In the genomic region with DNA sequence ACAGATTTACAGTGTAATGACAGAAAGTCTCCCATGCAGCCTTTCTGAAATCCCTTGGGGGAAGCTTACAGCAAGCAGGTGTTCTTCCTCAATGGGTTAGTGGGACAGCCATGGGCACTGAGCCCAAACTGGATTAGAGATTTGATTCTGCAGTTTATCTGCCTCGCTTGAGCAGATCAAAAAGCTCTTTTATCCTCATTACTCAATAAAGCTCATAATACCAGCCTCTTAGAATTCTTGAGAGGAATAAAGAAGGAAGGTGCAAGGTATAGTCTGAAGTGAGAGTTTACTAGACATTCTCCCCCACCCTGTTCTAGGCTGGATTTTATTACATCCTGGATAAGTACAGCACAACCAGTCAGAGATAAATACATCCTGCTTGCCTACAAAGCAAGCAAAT, we compare ENCODE assay signal across 18 mouse cellular contexts. TPM values are rescaled to one million over a fixed set of nuclear protein-coding genes. Genes with fewer than 3 reads are reported as not detected.
A peak's percentile ranks its signal among the peaks of the same experiment; 100 is the strongest.
DNase-seq lines count a peak whose midpoint lies in the region; ATAC-seq lines count a peak whose summit lies in the region.
"Had no signal": no experiment of that assay in that cellular context is flagged by ENCODE, and none has a peak within 500 bp of the region (broad histone marks: within the 10 kb centered on the region; RNA-seq: fewer than 3 reads in every experiment).

No protein-coding gene starts in this region.

- H3K4me3 ChIP-seq in embryonic facial prominence, embryonic 15.5 days (replicated peaks): no peak overlapping the region
- H3K4me3 ChIP-seq: heart, embryonic 10.5 days had no signal

- no peaks in the 10 kb centered on the region for H3K9me3 ChIP-seq in embryonic facial prominence, embryonic 15.5 days (replicated peaks)
- H3K9me3 ChIP-seq: heart, embryonic 10.5 days had no signal

- no peak overlapping the region for H3K9ac ChIP-seq in embryonic facial prominence, embryonic 15.5 days
- H3K9ac ChIP-seq: liver, embryonic 14.5 days had no signal

- 48% methylated on average over 1 of the region's 1 CpGs for WGBS in embryonic facial prominence, embryonic 15.5 days

- H3K27ac ChIP-seq in embryonic facial prominence, embryonic 15.5 days (replicated peaks): no peak overlapping the region
- H3K27ac ChIP-seq: heart, embryonic 10.5 days; liver, embryonic 14.5 days had no signal

- H3K4me1 ChIP-seq in embryonic facial prominence, embryonic 15.5 days: no peaks in the 10 kb centered on the region
- H3K4me1 ChIP-seq: heart, embryonic 10.5 days had no signal

- DNase-seq in cerebellum, postnatal 10 days: peak; percentile 1 to 2
- DNase-seq in cerebellum, postnatal 4 days (ENCODE audit: low spot score in 2 of 2): no peak
- peak; percentile 8 to 11 for DNase-seq in kidney, postnatal 4 days
- DNase-seq in kidney, postnatal 36 days: no peak
- peak; percentile 15 for DNase-seq in retina, adult 2 months (ENCODE audit: low read depth, low spot score)
- DNase-seq in embryo, embryonic 10 days (ENCODE audit: low spot score): no peak
- no peak for DNase-seq in thymus, postnatal 0 days (ENCODE audit: low spot score)
- DNase-seq: cerebellum, adult 2 months; embryo, embryonic 11 days; gastrocnemius, postnatal 25 days; heart, postnatal 4 days; thymus, postnatal 14 days had no signal

- peak; percentile 80 for ATAC-seq in embryonic facial prominence, embryonic 15.5 days (ENCODE audit: insufficient number of reproducible peaks, low FRiP score, low TSS enrichment, low read depth)
- ATAC-seq: inflammation-experienced regulatory T-cells, adult 6 months had no signal

- H3K36me3 ChIP-seq in embryonic facial prominence, embryonic 15.5 days: no peaks in the 10 kb centered on the region
- H3K36me3 ChIP-seq: heart, embryonic 10.5 days had no signal

- no peak overlapping the region for H3K4me2 ChIP-seq in embryonic facial prominence, embryonic 15.5 days (replicated peaks)

- no peaks in the 10 kb centered on the region for H3K27me3 ChIP-seq in embryonic facial prominence, embryonic 15.5 days
- H3K27me3 ChIP-seq: CH12.LX had no signal

RNA-seq across cellular contexts. Expression of a gene that starts 29.0 kb away (rescaled TPM):
- 6.1 and 6.9 TPM in 2 replicates for polyA plus RNA-seq in embryonic facial prominence, embryonic 15.5 days (2015; fragmentation: Nextera tagmentation; extraction: Ambion mirVana)
- polyA plus RNA-seq in thymus, postnatal 0 days (2015; fragmentation: Nextera tagmentation; extraction: Ambion mirVana): 0.17 TPM in 1 of 2 replicates, not detected in the other
- polyA plus RNA-seq: cerebellum, adult 2 months; heart, embryonic 10.5 days; inflammation-experienced regulatory T-cells, adult 6 months; liver, embryonic 14.5 days; neural tube, embryonic 14.5 days had no signal

RNA-seq across cellular contexts. Expression of a gene that starts 50.8 kb away (rescaled TPM):
- not detected in 2 replicates for polyA plus RNA-seq in embryonic facial prominence, embryonic 15.5 days (2015; fragmentation: Nextera tagmentation; extraction: Ambion mirVana)
- 0.27 and 0.58 TPM in 2 replicates for polyA plus RNA-seq in thymus, postnatal 0 days (2015; fragmentation: Nextera tagmentation; extraction: Ambion mirVana)
- polyA plus RNA-seq: cerebellum, adult 2 months; heart, embryonic 10.5 days; inflammation-experienced regulatory T-cells, adult 6 months; liver, embryonic 14.5 days; neural tube, embryonic 14.5 days had no signal

Comparison
In these comparisons a context has a peak if more than half of its experiments do, and no peak if none do; other contexts are left out.
1. DNase-seq: peak in cerebellum, postnatal 10 days (2 of 2), kidney, postnatal 4 days (2 of 2) and retina, adult 2 months (single experiment); none in cerebellum, postnatal 4 days (0 of 2), kidney, postnatal 36 days (0 of 2), embryo, embryonic 10 days (single experiment) and thymus, postnatal 0 days (single experiment).